Mouse (Mus musculus) embryo, embryonic 10.5 days (tissue): ENCODE data around the gene Map2k1.
"Not testable (repeated sequence)": the region's sequence is repeated elsewhere in the genome, so short reads cannot be mapped to it uniquely, and the experiment has no call there.

ENCODE experiments used
- DNase-seq: peaks from one replicate; pipeline ENCODE4 v3.0.0-alpha.2; 2015; ENCODE audit warnings: low spot score

Gene Map2k1

GRCm38 (mm10) chr9:64253021-64253904 lies at the start of gene Map2k1:
Map2k1 (minus strand) TSS chr9:64253631.
- peak; percentile 100 for DNase-seq

- DNase-seq: not testable (repeated sequence)
Measured at GRCm38 (mm10) chr9:64303086-64303485, 49.7 kb upstream of the Map2k1 start.

GRCm38 (mm10) chr9:64282404-64282987 lies 29.1 kb upstream of the Map2k1 start:
- DNase-seq: no peak

GRCm38 (mm10) chr9:64281781-64282178 lies 28.3 kb upstream of the Map2k1 start:
- DNase-seq: no peak

- peak; percentile 97 for DNase-seq
Measured at GRCm38 (mm10) chr9:64281105-64281780, 27.8 kb upstream of the Map2k1 start, which contains the start of gene Tipin. Tipin (plus strand) TSS chr9:64281581.

- no peak for DNase-seq
Measured at GRCm38 (mm10) chr9:64278665-64279310, 25.4 kb upstream of the Map2k1 start.

GRCm38 (mm10) chr9:64277706-64278105 lies 24.3 kb upstream of the Map2k1 start:
- peak; percentile 87 for DNase-seq

GRCm38 (mm10) chr9:64274919-64275318 lies 21.5 kb upstream of the Map2k1 start:
- DNase-seq: peak; percentile 18

- DNase-seq: no peak
Measured at GRCm38 (mm10) chr9:64274291-64274690, 20.9 kb upstream of the Map2k1 start.

- DNase-seq: no peak
Measured at GRCm38 (mm10) chr9:64273757-64274156, 20.3 kb upstream of the Map2k1 start.

GRCm38 (mm10) chr9:64272611-64273010 lies 19.2 kb upstream of the Map2k1 start:
- peak; percentile 74 for DNase-seq

GRCm38 (mm10) chr9:64271249-64271648 lies 17.8 kb upstream of the Map2k1 start:
- DNase-seq: no peak

- not testable (repeated sequence) for DNase-seq
Measured at GRCm38 (mm10) chr9:64268836-64269235, 15.4 kb upstream of the Map2k1 start.

GRCm38 (mm10) chr9:64268196-64268595 lies 14.8 kb upstream of the Map2k1 start:
- DNase-seq: no peak

- no peak for DNase-seq
Measured at GRCm38 (mm10) chr9:64267231-64267630, 13.8 kb upstream of the Map2k1 start.

- DNase-seq: no peak
Measured at GRCm38 (mm10) chr9:64264813-64265212, 11.4 kb upstream of the Map2k1 start.

- DNase-seq: no peak
Measured at GRCm38 (mm10) chr9:64261023-64261422, 7.6 kb upstream of the Map2k1 start.

- no peak for DNase-seq
Measured at GRCm38 (mm10) chr9:64259906-64260305, 6.5 kb upstream of the Map2k1 start.

- no peak for DNase-seq
Measured at GRCm38 (mm10) chr9:64256204-64256603, 2.8 kb upstream of the Map2k1 start.

- no peak for DNase-seq
Measured at GRCm38 (mm10) chr9:64255422-64255821, 2.0 kb upstream of the Map2k1 start.

- peak; percentile 63 for DNase-seq
Measured at GRCm38 (mm10) chr9:64252591-64253020, 825 bp downstream of the Map2k1 start.

- no peak for DNase-seq
Measured at GRCm38 (mm10) chr9:64250111-64250730, 3.2 kb downstream of the Map2k1 start.
